Mouse (Mus musculus) stomach, postnatal 0 days (tissue): Measurements from ENCODE around the gene Nek7.

Source experiments
- CTCF ChIP-seq: IDR thresholded peaks from 2 replicates; pipeline ENCODE4 v1.5.1; 2016; ENCODE audit warnings: antibody characterized with exemption, low read depth, mild to moderate bottlenecking, moderate library complexity
- EP300 ChIP-seq: optimal IDR thresholded peaks from 2 replicates; pipeline ENCODE3; 2016; ENCODE audit warnings: antibody characterized with exemption

GRCm38 (mm10) chr1:138617279-138618011 lies 2.5 kb downstream of the Nek7 start:
- TF ChIP-seq EP300 (no peak), CTCF (no peak)
